Comparison of ENCODE assay signal across 9 mouse cellular contexts in the genomic region with DNA sequence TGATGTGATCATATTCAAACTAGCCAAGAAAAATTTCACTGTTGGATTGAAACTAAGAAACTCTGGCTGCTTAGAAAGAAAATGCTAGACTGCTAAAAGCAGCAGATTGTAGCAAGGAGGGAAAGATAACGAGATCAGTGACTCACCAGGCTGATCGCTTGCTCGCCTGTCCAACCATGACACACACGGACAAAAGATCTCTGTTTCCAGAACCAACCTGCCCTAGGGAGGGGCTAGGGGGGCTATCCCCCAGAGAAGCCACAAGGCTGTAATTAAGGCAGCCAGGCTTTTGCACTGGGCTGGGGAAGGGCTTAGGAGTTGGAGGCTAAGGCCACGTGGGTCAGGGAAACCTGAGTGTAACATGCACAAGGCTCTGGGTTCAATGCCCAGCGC. TPM values are rescaled to one million over a fixed set of nuclear protein-coding genes. Genes with fewer than 3 reads are reported as not detected.
DNase-seq lines count a peak whose midpoint lies in the region; ATAC-seq and TF ChIP-seq lines count a peak whose summit lies in the region.
"Had no signal": no experiment of that assay in that cellular context is flagged by ENCODE, and none has a peak within 500 bp of the region (broad histone marks: within the 10 kb centered on the region; RNA-seq: fewer than 3 reads in every experiment).

No protein-coding gene starts in this region.

- H3K4me2 ChIP-seq in heart, embryonic 14.5 days (ENCODE audit: low read length), result peak overlapping the region; percentile 44
- H3K4me2 ChIP-seq: liver, embryonic 15.5 days had no signal

- H3K27me3 ChIP-seq in heart, embryonic 14.5 days (ENCODE audit: control insufficient read depth, insufficient read depth, low read length), result no peaks in the 10 kb centered on the region
- H3K27me3 ChIP-seq: liver, embryonic 15.5 days had no signal

- 29% methylated on average over 6 of the region's 6 CpGs for WGBS in heart, embryonic 14.5 days

- peaks cover 9% of the 10 kb centered on the region for H3K9me3 ChIP-seq in heart, embryonic 14.5 days (ENCODE audit: control insufficient read depth, low read length)
- H3K9me3 ChIP-seq: liver, embryonic 15.5 days had no signal

- H3K4me3 ChIP-seq in layer of hippocampus, adult 2 months, result no peak overlapping the region
- H3K4me3 ChIP-seq in heart, embryonic 14.5 days (ENCODE audit: control insufficient read depth in 1 of 2, insufficient read depth in 1 of 2, low read depth in 1 of 2, low read length in 2 of 2), result no peak overlapping the region
- H3K4me3 ChIP-seq: liver, embryonic 15.5 days had no signal

- 0 out of 2 replicates have a peak overlapping the region, but pooled peaks have one; percentile 3 for H3K9ac ChIP-seq in heart, embryonic 14.5 days (ENCODE audit: low read length)
- H3K9ac ChIP-seq: liver, embryonic 15.5 days had no signal

- H3K36me3 ChIP-seq in heart, embryonic 14.5 days (ENCODE audit: control insufficient read depth, insufficient read depth, low read length), result peaks cover 28% of the 10 kb centered on the region; the same call in 1 of the 2 replicates
- H3K36me3 ChIP-seq: liver, embryonic 15.5 days had no signal

- no peak for DNase-seq in layer of hippocampus, adult 2 months (ENCODE audit: low spot score in 2 of 2)
- no peak for DNase-seq in layer of hippocampus, adult 18-20 months (ENCODE audit: low spot score in 2 of 2)
- peak; percentile 66 for DNase-seq in embryo, embryonic 11 days
- DNase-seq in kidney, adult 18-20 months, result no peak
- DNase-seq in cerebellum, postnatal 36 days, result no peak

- H3K27ac ChIP-seq in layer of hippocampus, adult 2 months, result peak overlapping the region; percentile 73; the same call in 1 of the 2 replicates
- peak overlapping the region; percentile 41 to 83 for H3K27ac ChIP-seq in heart, embryonic 14.5 days (replicated peaks in 1 of 2; ENCODE audit: control insufficient read depth in 1 of 2, insufficient read depth in 1 of 2, low read depth in 2 of 2, low read length in 2 of 2)
- H3K27ac ChIP-seq: liver, embryonic 15.5 days had no signal

- peaks cover 7 to 19% of the 10 kb centered on the region in 2 experiments for H3K4me1 ChIP-seq in heart, embryonic 14.5 days (ENCODE audit: control insufficient read depth in 2 of 2, insufficient read depth in 2 of 2, low read length in 2 of 2)
- H3K4me1 ChIP-seq: liver, embryonic 15.5 days had no signal

- no peak for TF ChIP-seq CTCF in layer of hippocampus, adult 2 months (conservative IDR thresholded peaks at IDR 0.05)

- peak; percentile 69 for ATAC-seq in heart, embryonic 14.5 days (ENCODE audit: insufficient number of reproducible peaks, insufficient read depth, low FRiP score, low read depth)
- peak; percentile 59; the same call in 1 of the 2 replicates for ATAC-seq in megakaryocyte-erythroid progenitor cell, adult 5-6 weeks (replicated peaks; ENCODE audit: low FRiP score, low TSS enrichment, poor library complexity, severe bottlenecking)
- no peak for ATAC-seq in monocyte, adult 5-6 weeks (replicated peaks; ENCODE audit: insufficient number of reproducible peaks, low FRiP score, low TSS enrichment, poor library complexity, severe bottlenecking)

RNA-seq across cellular contexts. Expression of gene Dennd2a, which starts 41.9 kb away (rescaled TPM):
- 10 to 100 TPM; 37.0 to 38.2 TPM for total RNA-seq in layer of hippocampus, adult 2 months (2021)
- total RNA-seq in layer of hippocampus, adult 18-20 months (2021), result 10 to 100 TPM; 37.6 to 38.9 TPM
- 18.1 and 18.8 TPM in 2 replicates for polyA plus RNA-seq in heart, embryonic 14.5 days (2014; fragmentation: Nextera tagmentation; extraction: Ambion mirVana)
- not detected in 2 replicates for total RNA-seq in megakaryocyte-erythroid progenitor cell, adult 5-6 weeks (2014; fragmentation: Nextera tagmentation)
- total RNA-seq in megakaryocyte-erythroid progenitor cell, adult 5-6 weeks (2017), result not detected in 2 replicates
- total RNA-seq in monocyte, adult 5-6 weeks (2017), result 0.43 to 0.58 TPM in 2 of 3 replicates, not detected in the other

RNA-seq across cellular contexts. Expression of gene Adck2, which starts 57.9 kb away (rescaled TPM):
- total RNA-seq in layer of hippocampus, adult 2 months (2021), result 10 to 100 TPM; 27.5 to 32.0 TPM
- 10 to 100 TPM; 21.6 to 27.3 TPM for total RNA-seq in layer of hippocampus, adult 18-20 months (2021)
- 16.1 and 19.1 TPM in 2 replicates for polyA plus RNA-seq in heart, embryonic 14.5 days (2014; fragmentation: Nextera tagmentation; extraction: Ambion mirVana)
- 12.0 and 39.5 TPM in 2 replicates for total RNA-seq in megakaryocyte-erythroid progenitor cell, adult 5-6 weeks (2014; fragmentation: Nextera tagmentation)
- 7.6 and 11.8 TPM in 2 replicates for total RNA-seq in megakaryocyte-erythroid progenitor cell, adult 5-6 weeks (2017)
- 16.8 to 27.2 TPM (median 19.6 TPM) in 3 replicates for total RNA-seq in monocyte, adult 5-6 weeks (2017)

Comparison
In these comparisons a context has a peak if more than half of its experiments do, and no peak if none do; other contexts are left out.
1. RNA of gene Dennd2a, which starts 41.9 kb away (total RNA-seq): 37.6 to 38.9 TPM in layer of hippocampus, adult 18-20 months and 37.0 to 38.2 TPM in layer of hippocampus, adult 2 months; not detected in megakaryocyte-erythroid progenitor cell, adult 5-6 weeks and 0.43 to 0.58 TPM in monocyte, adult 5-6 weeks; every median in the first group is over 10 times any median in the second.